8 mouse cellular contexts compared by ENCODE assay signal in the genomic region with DNA sequence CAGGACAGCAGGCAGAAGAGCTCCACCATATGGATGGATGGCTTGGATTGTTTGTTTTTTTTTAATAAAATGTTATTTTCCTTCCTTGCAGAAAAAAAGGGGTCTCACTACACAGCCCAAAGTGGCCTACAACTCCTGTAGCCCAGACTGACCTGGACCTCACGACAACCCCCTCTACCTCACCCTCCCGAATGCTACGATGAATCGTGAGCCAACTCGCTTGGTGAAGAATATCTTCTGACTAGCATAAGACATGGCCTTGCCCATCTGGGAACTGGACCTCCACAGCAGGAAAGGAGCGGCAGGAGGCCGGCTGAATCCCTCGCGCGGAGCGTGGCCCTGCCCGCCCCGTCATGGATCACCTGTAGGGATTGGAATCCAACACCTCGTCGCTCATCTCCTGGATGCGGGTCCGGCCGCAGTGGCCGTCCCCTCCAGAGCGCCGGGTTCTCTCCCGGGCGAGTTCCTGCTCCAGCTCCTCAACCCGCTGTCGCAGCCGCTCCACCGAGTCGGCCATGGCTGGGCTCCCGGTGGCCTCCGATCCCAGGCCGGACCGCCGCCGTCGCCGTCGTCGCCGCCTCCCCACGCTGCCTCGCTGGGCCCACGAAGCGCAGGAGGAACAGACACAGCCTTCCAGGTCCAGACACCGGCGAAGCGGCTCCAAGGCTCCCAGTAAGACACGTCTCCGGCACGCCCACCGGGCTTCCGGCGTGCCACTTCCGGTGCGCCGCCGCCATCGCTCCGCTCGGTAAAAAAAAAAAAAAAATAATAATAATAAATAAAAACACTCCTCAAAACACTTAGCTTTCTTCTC. TPM values are rescaled to one million over a fixed set of nuclear protein-coding genes. Genes with fewer than 3 reads are reported as not detected.
A peak's percentile ranks its signal among the peaks of the same experiment; 100 is the strongest.
DNase-seq lines count a peak whose midpoint lies in the region; ATAC-seq and TF ChIP-seq lines count a peak whose summit lies in the region.

A gene (minus strand): TSS at position 705 of the 814 bp plus-strand sequence.

- no peak for TF ChIP-seq CTCF in embryonic fibroblast, embryonic 13.5 days (IDR thresholded peaks at IDR 0.05; ENCODE audit: borderline replicate concordance, insufficient read depth, low read length)
- no peak for TF ChIP-seq CTCF in lung, embryonic 14.5 days (IDR thresholded peaks at IDR 0.05; ENCODE audit: low read depth)

- no peaks in the 10 kb centered on the region for H3K9me3 ChIP-seq in heart, embryonic 14.5 days (ENCODE audit: control insufficient read depth, low read length)
- H3K9me3 ChIP-seq in lung, embryonic 14.5 days (ENCODE audit: low read depth, low read length), result no peaks in the 10 kb centered on the region

- peaks cover 33% of the 10 kb centered on the region for H3K36me3 ChIP-seq in heart, embryonic 14.5 days (ENCODE audit: control insufficient read depth, insufficient read depth, low read length)
- peaks cover 27% of the 10 kb centered on the region for H3K36me3 ChIP-seq in lung, embryonic 14.5 days (ENCODE audit: insufficient read depth)

- H3K4me1 ChIP-seq in embryonic fibroblast, embryonic 13.5 days (ENCODE audit: control insufficient read depth, insufficient read depth, low read length), result peaks cover 3% of the 10 kb centered on the region; the same call in 1 of the 2 replicates
- H3K4me1 ChIP-seq in heart, embryonic 14.5 days (ENCODE audit: control insufficient read depth in 2 of 2, insufficient read depth in 2 of 2, low read length in 2 of 2), result peaks cover 5 to 17% of the 10 kb centered on the region in 2 experiments
- H3K4me1 ChIP-seq in lung, embryonic 14.5 days (ENCODE audit: insufficient read depth), result peaks cover 6% of the 10 kb centered on the region; the same call in 1 of the 2 replicates

- peak; percentile 63; the same call in 1 of the 2 replicates for ATAC-seq in heart, embryonic 14.5 days (ENCODE audit: insufficient number of reproducible peaks, insufficient read depth, low FRiP score, low read depth)
- ATAC-seq in lung, embryonic 14.5 days (ENCODE audit: insufficient read depth), result peak; percentile 68

- DNase-seq in 3134 (ENCODE audit: extremely low read depth, insufficient read length, low spot score), result peak; percentile 77
- DNase-seq in ZHBTc4 (ENCODE audit: low read depth, low spot score), result peak; percentile 91
- peak; percentile 81 to 90 for DNase-seq in kidney, postnatal 4 days
- peak; percentile 86 for DNase-seq in lung, embryonic 14.5 days
- DNase-seq in ovary, postnatal 14 days (ENCODE audit: low spot score), result peak; percentile 6
- peak; percentile 63 for DNase-seq in urinary bladder, adult 2 months (ENCODE audit: low spot score)

- WGBS in heart, embryonic 14.5 days, result under 1% methylated on average over 59 of the region's 59 CpGs
- under 1% methylated on average over 57 of the region's 59 CpGs for WGBS in lung, embryonic 14.5 days

- peak within 1 kb of the TSS; percentile 97 for H3K4me3 ChIP-seq in embryonic fibroblast, embryonic 13.5 days (ENCODE audit: insufficient read depth, low read length)
- H3K4me3 ChIP-seq in heart, embryonic 14.5 days (ENCODE audit: control insufficient read depth in 1 of 2, insufficient read depth in 1 of 2, low read depth in 1 of 2, low read length in 2 of 2), result peak within 1 kb of the TSS; percentile 75 to 87
- H3K4me3 ChIP-seq in lung, embryonic 14.5 days (ENCODE audit: low read depth, low read length), result peak within 1 kb of the TSS; percentile 99

- no peak within 1 kb of the TSS for H3K27ac ChIP-seq in embryonic fibroblast, embryonic 13.5 days (ENCODE audit: insufficient read depth, low read length)
- H3K27ac ChIP-seq in heart, embryonic 14.5 days (replicated peaks in 1 of 2; ENCODE audit: control insufficient read depth in 1 of 2, insufficient read depth in 1 of 2, low read depth in 2 of 2, low read length in 2 of 2), result peak within 1 kb of the TSS; percentile 43 to 67; a peak in 3 of 4 replicates
- H3K27ac ChIP-seq in lung, embryonic 14.5 days (ENCODE audit: low read depth), result peak within 1 kb of the TSS; percentile 52; the same call in 1 of the 2 replicates

- TF ChIP-seq POLR2A in embryonic fibroblast, embryonic 13.5 days (IDR thresholded peaks at IDR 0.05; ENCODE audit: low read depth, low read length), result peak; percentile 75; the same call in 1 of the 2 replicates

- H3K27me3 ChIP-seq in heart, embryonic 14.5 days (ENCODE audit: control insufficient read depth, insufficient read depth, low read length), result no peaks in the 10 kb centered on the region
- H3K27me3 ChIP-seq in lung, embryonic 14.5 days (ENCODE audit: insufficient read depth, low read length), result no peaks in the 10 kb centered on the region

- H3K4me2 ChIP-seq in heart, embryonic 14.5 days (ENCODE audit: low read length), result peak within 1 kb of the TSS; percentile 95
- peak within 1 kb of the TSS; percentile 90 for H3K4me2 ChIP-seq in lung, embryonic 14.5 days

- peak within 1 kb of the TSS; percentile 83 for H3K9ac ChIP-seq in heart, embryonic 14.5 days (ENCODE audit: low read length)
- peak within 1 kb of the TSS; percentile 74 for H3K9ac ChIP-seq in lung, embryonic 14.5 days

RNA-seq across cellular contexts. Expression of the gene that starts here (rescaled TPM):
- 50.3 and 52.0 TPM in 2 replicates for polyA plus RNA-seq in embryonic fibroblast, embryonic 13.5 days (2011; ENCODE audit: insufficient read length, low read depth, missing spikeins)
- 41.9 and 46.2 TPM in 2 replicates for polyA plus RNA-seq in heart, embryonic 14.5 days (2014; fragmentation: Nextera tagmentation; extraction: Ambion mirVana)
- polyA plus RNA-seq in lung, embryonic 14.5 days (2014; fragmentation: Nextera tagmentation; extraction: Ambion mirVana), result 54.5 and 56.2 TPM in 2 replicates
- polyA plus RNA-seq in urinary bladder, adult 2 months (2012; rRNA removed), result 41.5 and 49.9 TPM in 2 replicates

Comparison
In these comparisons a context has a peak if more than half of its experiments do, and no peak if none do; other contexts are left out.
1. DNase-seq: peak in every context shown above with its lines; median percentile 91 in ZHBTc4; 86 in lung, embryonic 14.5 days; 86 in kidney, postnatal 4 days; 77 in 3134; 63 in urinary bladder, adult 2 months; 6 in ovary, postnatal 14 days.